Mouse (Mus musculus) limb, embryonic 15.5 days (tissue): ENCODE results near the gene Mysm1. TPM values are rescaled to one million over a fixed set of nuclear protein-coding genes. Genes with fewer than 3 reads are reported as not detected.

Source experiments
- ATAC-seq: fragments of 200-750 bp; cut with Nextera tagmentation; 2 replicates; pipeline ENCODE4 v1.8.0; 2017; ENCODE audit warnings: low read depth, moderate TSS enrichment; ENCODE audit not compliant: insufficient number of reproducible peaks, low FRiP score, low TSS enrichment
- H3K27ac ChIP-seq: fragments of 300-500 bp; sonication (generic); 2 replicates; pipeline ENCODE4 v1.5.1; 2015; ENCODE audit warnings: moderate library complexity, mild to moderate bottlenecking, inconsistent platforms
- H3K27me3 ChIP-seq: fragments of 300-500 bp; sonication (generic); 2 replicates; pipeline ENCODE4 v1.6.1; 2015; ENCODE audit warnings: inconsistent platforms
- H3K36me3 ChIP-seq: fragments of 300-500 bp; sonication (generic); 2 replicates; pipeline ENCODE4 v1.6.1; 2015; ENCODE audit warnings: inconsistent platforms
- H3K4me1 ChIP-seq: fragments of 300-500 bp; sonication (generic); 2 replicates; pipeline ENCODE4 v1.6.1; 2015; ENCODE audit warnings: inconsistent platforms
- H3K4me2 ChIP-seq: fragments of 300-500 bp; sonication (generic); 2 replicates; pipeline ENCODE4 v1.6.1; 2015; ENCODE audit warnings: mild to moderate bottlenecking, inconsistent platforms
- H3K4me3 ChIP-seq: fragments of 300-500 bp; sonication (generic); 2 replicates; pipeline ENCODE4 v1.5.1; 2015; ENCODE audit warnings: mild to moderate bottlenecking, inconsistent platforms
- H3K9ac ChIP-seq: fragments of 300-500 bp; sonication (generic); 2 replicates; pipeline ENCODE4 v1.6.1; 2015; ENCODE audit warnings: inconsistent platforms
- H3K9me3 ChIP-seq: fragments of 300-500 bp; sonication (generic); 2 replicates; pipeline ENCODE4 v1.6.1; 2016; ENCODE audit warnings: inconsistent platforms
- WGBS: fragments of 180-500 bp; shearing (Covaris S2); methylation state at CpG from one replicate; pipeline ENCODE4 v1.1.7; 2015; 5-methylcytosine and 5-hydroxymethylcytosine counted together
- polyA plus RNA-seq: library from polyadenylated mRNA; unstranded; fragments of >200 nt; fragmentation: Nextera tagmentation; extraction: Ambion mirVana; gene quantifications from 2 replicates; pipeline ENCODE4 v1.2.1, GENCODE M21; 2015

Gene Mysm1
- polyA plus RNA-seq, 1 experiment from 2014 or later = 29.0 TPM

DNA sequence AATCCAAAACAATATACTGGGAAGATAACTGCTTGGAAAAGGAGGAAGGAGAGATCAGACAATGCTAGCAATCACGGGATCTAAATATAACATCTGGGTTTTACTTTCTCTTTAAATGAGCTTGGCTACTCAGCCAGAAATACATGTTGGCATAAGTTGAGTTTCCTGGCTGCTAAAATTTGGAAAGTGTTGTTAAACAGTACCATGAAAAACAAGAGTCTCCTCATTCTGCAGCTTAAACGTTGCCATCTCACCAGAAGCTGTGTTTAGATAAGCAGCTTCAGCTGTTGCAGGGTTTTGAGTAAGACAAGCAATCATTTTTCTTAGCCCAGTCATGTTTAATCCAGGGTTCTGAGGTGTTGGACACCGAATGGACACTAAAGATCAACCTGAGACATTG lies 77.1 kb downstream of the Mysm1 start:
- no peak for ATAC-seq
- WGBS = 59% methylated on average over 3 of the region's 3 CpGs
- no peak overlapping the region for H3K4me2 ChIP-seq

DNA sequence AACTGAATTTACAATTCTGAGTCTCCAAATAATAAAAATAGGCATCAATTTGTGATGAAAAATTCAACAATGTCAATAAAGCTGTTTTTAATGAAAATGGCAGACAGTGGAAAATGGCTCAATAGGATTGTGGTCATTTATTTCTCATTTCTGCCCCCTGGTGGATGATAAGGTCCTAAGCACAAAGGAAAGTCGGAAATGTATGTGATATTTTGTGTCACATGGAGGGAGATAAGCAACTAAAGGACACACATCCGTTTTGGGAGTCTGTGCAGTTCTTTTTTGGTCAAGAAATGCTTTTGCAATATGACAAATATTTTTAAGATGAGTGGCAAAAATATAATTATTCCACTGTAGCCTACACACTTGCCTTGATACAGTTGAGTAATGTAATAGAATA lies 78.2 kb downstream of the Mysm1 start:
- H3K4me3 ChIP-seq = no peak overlapping the region
- ATAC-seq = no peak
- no peak overlapping the region for H3K9ac ChIP-seq
- H3K27me3 ChIP-seq = no peaks in the 10 kb centered on the region
- H3K36me3 ChIP-seq = no peaks in the 10 kb centered on the region
- H3K27ac ChIP-seq = no peak overlapping the region
- WGBS = 25% methylated on average over 2 of the region's 2 CpGs
- no peak overlapping the region for H3K4me2 ChIP-seq
- H3K4me1 ChIP-seq = no peaks in the 10 kb centered on the region
- no peaks in the 10 kb centered on the region for H3K9me3 ChIP-seq

More for the DNA sequence above, 77.1 kb downstream of the Mysm1 start:
- Histone ChIP-seq H3K9me3 (no peaks in the 10 kb centered on the region), H3K36me3 (no peaks in the 10 kb centered on the region), H3K4me1 (no peaks in the 10 kb centered on the region), H3K27me3 (no peaks in the 10 kb centered on the region), H3K27ac (no peak overlapping the region), H3K4me3 (no peak overlapping the region), H3K9ac (no peak overlapping the region)

Other genes with a start within 250 kb of the Mysm1 start
- gene Tek, start 239.8 kb downstream of the Mysm1 start, polyA plus RNA-seq = 14.6 and 15.9 TPM in 2 replicates
- not detected in 2 replicates for gene Eqtn, start 50.3 kb downstream of the Mysm1 start, polyA plus RNA-seq
- gene Jun, start 73.1 kb upstream of the Mysm1 start, polyA plus RNA-seq = 109 and 112 TPM in 2 replicates